Mouse (Mus musculus): ENCODE data around the gene Commd6.

DNA sequence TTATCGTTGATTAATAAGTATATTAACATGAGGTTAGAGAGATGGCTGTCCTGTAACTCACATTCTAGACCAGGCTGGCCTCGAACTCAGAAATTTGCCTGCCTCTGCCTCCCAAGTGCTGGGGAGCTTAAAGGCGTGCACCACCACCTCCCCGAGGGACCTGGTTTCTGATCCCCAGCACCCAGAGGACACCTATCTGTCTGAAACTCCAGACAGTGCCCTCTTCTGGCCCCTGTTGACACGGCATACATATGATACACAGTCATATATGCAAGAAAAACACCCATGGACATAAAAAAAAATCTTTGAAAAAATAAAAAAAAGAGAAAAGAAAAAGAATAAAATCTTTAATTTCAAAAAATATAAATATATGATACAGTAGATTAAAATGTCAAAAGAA lies 22.8 kb downstream of the Commd6 start:
- TF ChIP-seq GATA1 (IDR thresholded peaks at IDR 0.05; ENCODE audit: borderline replicate concordance, low read length) (no peak), FLI1 (IDR thresholded peaks at IDR 0.05; ENCODE audit: low read length) (no peak)
